Mouse (Mus musculus) lung, postnatal 0 days (tissue): ENCODE data around the gene Hsd17b2.

Experiments used
- CTCF ChIP-seq: IDR thresholded peaks from 2 replicates; pipeline ENCODE4 v1.5.1; 2016; ENCODE audit warnings: antibody characterized with exemption, mild to moderate bottlenecking
- EP300 ChIP-seq: IDR thresholded peaks from 2 replicates; pipeline ENCODE4 v1.6.1; 2016; ENCODE audit warnings: antibody characterized with exemption, mild to moderate bottlenecking, control low read depth

DNA sequence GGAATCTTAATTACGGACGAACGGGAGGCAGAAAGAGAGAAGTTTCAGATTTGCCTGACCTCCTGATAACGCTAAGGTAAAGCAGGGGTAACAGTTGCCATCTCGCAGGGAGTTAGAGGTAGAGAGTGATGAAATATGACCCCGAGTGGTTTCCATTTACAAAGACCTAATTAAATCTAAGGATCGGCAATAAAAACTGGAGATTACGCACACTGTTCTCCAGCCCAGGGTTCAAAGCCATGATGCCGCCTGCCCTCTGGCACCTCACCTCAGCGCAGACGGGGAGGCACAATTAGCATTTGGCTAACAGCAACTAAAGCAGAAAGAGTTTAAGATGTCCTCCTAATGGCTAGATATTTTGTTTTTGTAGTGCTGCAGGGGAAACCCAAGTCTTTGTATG lies 31.2 kb upstream of the Hsd17b2 start:
- no peak for TF ChIP-seq CTCF
- TF ChIP-seq EP300 = no peak
